In the genomic region with DNA sequence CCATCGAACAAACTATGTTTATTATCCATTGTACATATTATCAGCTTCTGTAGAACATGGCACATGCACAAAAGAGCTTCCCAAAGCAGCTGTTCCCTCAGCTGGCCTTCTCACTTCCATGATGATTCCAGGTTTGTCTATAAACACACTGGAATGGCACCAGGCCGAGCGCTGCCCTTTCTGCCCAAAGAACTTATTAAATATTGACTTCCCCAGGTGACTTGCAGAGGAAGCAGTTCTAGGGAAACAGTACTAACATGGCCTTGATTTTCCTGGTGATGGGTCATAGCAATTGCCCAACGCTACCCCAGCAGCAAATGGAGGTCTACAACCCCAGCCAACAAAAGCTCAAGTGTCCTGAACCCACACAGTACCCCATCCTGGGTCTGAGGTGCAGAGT, we compare ENCODE assay signal across 32 mouse cellular contexts.
"Had no signal": no experiment of that assay in that cellular context is flagged by ENCODE, and none has a peak within 500 bp of the region (broad histone marks: within the 10 kb centered on the region; RNA-seq: fewer than 3 reads in every experiment).

No protein-coding gene starts in this region.

- H3K27ac ChIP-seq: limb, embryonic 10.5 days; limb, embryonic 12.5 days; limb, embryonic 13.5 days; limb, embryonic 15.5 days; liver, embryonic 12.5 days; liver, embryonic 13.5 days; liver, embryonic 14.5 days; liver, embryonic 15.5 days; lung, embryonic 15.5 days; macrophage; midbrain, embryonic 10.5 days; midbrain, embryonic 12.5 days; midbrain, embryonic 13.5 days; midbrain, embryonic 15.5 days; neural tube, embryonic 12.5 days had no signal

- ATAC-seq: liver, embryonic 12.5 days; liver, postnatal 0 days; lung, postnatal 0 days; midbrain, embryonic 13.5 days; midbrain, embryonic 15.5 days; midbrain, embryonic 16.5 days had no signal

- H3K4me1 ChIP-seq: limb, embryonic 10.5 days; liver, embryonic 12.5 days; liver, embryonic 13.5 days; liver, embryonic 15.5 days; midbrain, embryonic 10.5 days; midbrain, embryonic 12.5 days; midbrain, embryonic 13.5 days; midbrain, embryonic 15.5 days; neural tube, embryonic 12.5 days had no signal

- H3K9ac ChIP-seq: limb, embryonic 12.5 days; limb, embryonic 13.5 days; limb, embryonic 15.5 days; liver, embryonic 12.5 days; liver, embryonic 13.5 days; liver, embryonic 14.5 days; liver, embryonic 15.5 days; liver, postnatal 0 days; lung, embryonic 14.5 days; lung, embryonic 15.5 days; midbrain, embryonic 12.5 days; midbrain, embryonic 13.5 days; midbrain, embryonic 15.5 days; neural tube, embryonic 12.5 days had no signal

- H3K4me3 ChIP-seq: limb, embryonic 10.5 days; limb, embryonic 12.5 days; limb, embryonic 13.5 days; limb, embryonic 15.5 days; liver, embryonic 12.5 days; liver, embryonic 13.5 days; liver, embryonic 15.5 days; lung, embryonic 15.5 days; megakaryocyte, embryonic 14.5 days; midbrain, embryonic 10.5 days; midbrain, embryonic 12.5 days; midbrain, embryonic 13.5 days; midbrain, embryonic 15.5 days; myocyte; neural tube, embryonic 12.5 days had no signal

- H3K27me3 ChIP-seq: limb, embryonic 12.5 days; limb, embryonic 13.5 days; limb, embryonic 15.5 days; liver, embryonic 12.5 days; liver, embryonic 13.5 days; liver, embryonic 15.5 days; lung, embryonic 15.5 days; megakaryocyte, embryonic 14.5 days; midbrain, embryonic 12.5 days; midbrain, embryonic 13.5 days; midbrain, embryonic 15.5 days; neural tube, embryonic 12.5 days had no signal

- H3K4me2 ChIP-seq: limb, embryonic 12.5 days; limb, embryonic 13.5 days; limb, embryonic 15.5 days; liver, embryonic 11.5 days; liver, embryonic 12.5 days; liver, embryonic 13.5 days; liver, embryonic 15.5 days; lung, embryonic 14.5 days; lung, embryonic 15.5 days; midbrain, embryonic 11.5 days; midbrain, embryonic 12.5 days; midbrain, embryonic 13.5 days; midbrain, embryonic 15.5 days; neural tube, embryonic 12.5 days had no signal

- H3K9me3 ChIP-seq: limb, embryonic 10.5 days; limb, embryonic 12.5 days; limb, embryonic 13.5 days; limb, embryonic 15.5 days; liver, embryonic 12.5 days; liver, embryonic 13.5 days; liver, embryonic 15.5 days; lung, embryonic 15.5 days; midbrain, embryonic 10.5 days; midbrain, embryonic 12.5 days; midbrain, embryonic 13.5 days; midbrain, embryonic 15.5 days; neural tube, embryonic 12.5 days had no signal

- H3K36me3 ChIP-seq: limb, embryonic 15.5 days; liver, embryonic 15.5 days; lung, embryonic 15.5 days; midbrain, embryonic 10.5 days; midbrain, embryonic 12.5 days; midbrain, embryonic 13.5 days; midbrain, embryonic 15.5 days; neural tube, embryonic 12.5 days had no signal

- DNase-seq: left cerebral cortex, postnatal 4 days; liver; liver, embryonic 13.5 days; liver, postnatal 0 days; lung, adult 18-20 months; lung, adult 2 months; lung, embryonic 14.5 days; lung, postnatal 10 days; lung, postnatal 14 days; lung, postnatal 36 days; lung, postnatal 4 days; midbrain, embryonic 14.5 days had no signal
